Mouse (Mus musculus): ENCODE results near the gene Tspan31. TPM values are rescaled to one million over a fixed set of nuclear protein-coding genes. Genes with fewer than 3 reads are reported as not detected.
"Not testable (repeated sequence)": the region's sequence is repeated elsewhere in the genome, so short reads cannot be mapped to it uniquely, and the experiment has no call there.

The Tspan31 gene
- polyA plus RNA-seq, 1 experiment from 2014 or later, result 165 TPM

DNA sequence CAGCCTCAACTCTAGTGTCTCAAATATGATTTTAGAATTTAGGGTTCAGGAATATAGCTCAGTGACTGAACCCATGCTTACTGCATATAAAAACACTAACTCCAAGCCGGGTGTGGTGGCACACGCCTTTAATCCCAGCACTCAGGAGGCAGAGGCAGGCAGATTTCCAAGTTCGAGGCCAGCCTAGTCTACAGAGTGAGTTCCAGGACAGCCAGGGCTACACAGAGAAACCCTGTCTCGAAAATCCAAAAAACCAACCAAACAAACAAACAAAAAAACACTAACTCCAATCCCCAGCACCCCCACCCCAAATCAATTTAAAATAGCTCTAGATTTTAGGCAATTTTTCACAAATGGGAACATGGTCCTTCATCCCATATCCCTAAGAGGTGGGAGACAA lies 8.0 kb downstream of the Tspan31 start:
- not testable (repeated sequence) for H3K9ac ChIP-seq (replicated peaks); H3K27me3 ChIP-seq; H3K4me3 ChIP-seq; H3K9me3 ChIP-seq; H3K27ac ChIP-seq (replicated peaks); ATAC-seq (ENCODE audit: low FRiP score, low read depth); H3K4me2 ChIP-seq (replicated peaks)
- 88% methylated on average over 4 of the region's 4 CpGs for WGBS
- Histone ChIP-seq H3K36me3 (peaks cover 31% of the 10 kb centered on the region), H3K4me1 (peaks cover 50% of the 10 kb centered on the region)

- H3K36me3 ChIP-seq, result peaks cover 31% of the 10 kb centered on the region
- peaks cover 48% of the 10 kb centered on the region for H3K4me1 ChIP-seq
- H3K27me3 ChIP-seq, result peaks cover 5% of the 10 kb centered on the region; the same call in 1 of the 2 replicates
- no peak overlapping the region for H3K4me3 ChIP-seq
- H3K4me2 ChIP-seq (replicated peaks), result peak overlapping the region; percentile 96; the same call in 1 of the 2 replicates
- no peak overlapping the region for H3K9ac ChIP-seq (replicated peaks)
- ATAC-seq (ENCODE audit: low FRiP score, low read depth), result no peak
- 74% methylated on average over 2 of the region's 2 CpGs for WGBS
- H3K27ac ChIP-seq (replicated peaks), result peak overlapping the region; percentile 96
- H3K9me3 ChIP-seq, result no peaks in the 10 kb centered on the region
These were observed 8.6 kb downstream of the Tspan31 start for GRCm38 (mm10) chr10:127061513-127061912.

- no peaks in the 10 kb centered on the region for H3K9me3 ChIP-seq
- H3K4me1 ChIP-seq, result peaks cover 46% of the 10 kb centered on the region
- peak overlapping the region; percentile 96 for H3K27ac ChIP-seq (replicated peaks)
- peaks cover 5% of the 10 kb centered on the region; the same call in 1 of the 2 replicates for H3K27me3 ChIP-seq
- peak overlapping the region; percentile 97 for H3K4me3 ChIP-seq
- peaks cover 31% of the 10 kb centered on the region for H3K36me3 ChIP-seq
- peak overlapping the region; percentile 99 for H3K9ac ChIP-seq (replicated peaks)
- ATAC-seq (ENCODE audit: low FRiP score, low read depth), result no peak
- WGBS, result 26% methylated on average over 5 of the region's 5 CpGs
- peak overlapping the region; percentile 96 for H3K4me2 ChIP-seq (replicated peaks)
These were observed 9.0 kb downstream of the Tspan31 start for GRCm38 (mm10) chr10:127061085-127061484.

DNA sequence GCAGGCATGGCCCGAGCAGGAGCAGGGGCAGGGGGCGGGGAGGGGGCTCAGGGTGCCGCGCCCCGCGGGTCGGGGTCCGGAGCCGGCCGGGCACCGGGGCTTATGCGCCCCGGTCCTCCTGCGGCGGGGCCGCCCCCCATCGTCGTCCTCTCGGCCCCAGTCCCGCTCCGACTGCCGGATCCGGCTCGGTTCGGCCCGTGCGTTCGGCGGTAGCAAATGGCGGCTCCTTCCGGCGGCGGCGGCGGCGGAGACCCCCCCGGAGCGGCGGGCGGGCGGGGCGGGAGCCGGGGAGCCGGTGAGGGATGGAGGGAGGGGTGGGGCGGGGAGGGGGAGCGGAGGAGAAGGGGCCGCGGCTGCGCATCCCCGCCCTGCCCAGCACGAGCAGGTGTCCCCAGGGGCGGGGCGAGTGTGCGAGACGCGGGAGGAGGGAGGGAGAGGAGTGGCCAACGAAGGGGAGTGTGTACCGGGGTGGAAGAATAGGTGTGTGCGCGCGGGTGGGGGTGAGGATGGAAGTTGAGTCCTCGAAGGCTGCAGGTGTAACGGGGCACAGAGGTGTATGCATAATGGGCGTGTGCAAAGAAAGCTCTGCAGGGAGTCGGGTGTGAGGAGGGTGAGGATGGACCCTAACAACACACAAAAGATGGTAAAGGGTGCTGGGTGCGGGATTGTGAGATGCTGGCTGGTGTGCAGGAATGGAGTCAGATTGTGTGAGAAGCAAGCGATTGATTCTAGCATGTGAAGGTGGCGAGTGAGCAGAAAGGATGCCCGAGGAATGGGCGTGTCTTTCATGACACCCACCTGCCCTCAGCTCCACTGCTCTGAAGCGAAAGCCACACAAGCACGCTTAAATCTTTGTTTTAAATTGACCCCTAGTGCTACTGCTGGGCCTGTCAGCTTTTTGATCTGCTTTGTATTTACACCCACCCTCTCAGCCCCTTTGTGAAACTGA lies 9.8 kb downstream of the Tspan31 start, which contains the start of gene March9:
TSS of gene March9 (minus strand) at position 217 of the 949 bp plus-strand sequence.
- H3K9me3 ChIP-seq, result no peaks in the 10 kb centered on the region
- H3K4me3 ChIP-seq, result peak within 1 kb of the TSS; percentile 97
- H3K27me3 ChIP-seq, result peaks cover 5% of the 10 kb centered on the region; the same call in 1 of the 2 replicates
- H3K9ac ChIP-seq (replicated peaks), result peak within 1 kb of the TSS; percentile 99
- peak within 1 kb of the TSS; percentile 96 for H3K27ac ChIP-seq (replicated peaks)
- peak within 1 kb of the TSS; percentile 96 for H3K4me2 ChIP-seq (replicated peaks)
- peak; percentile 28 for ATAC-seq (ENCODE audit: low FRiP score, low read depth)
- H3K36me3 ChIP-seq, result peaks cover 31% of the 10 kb centered on the region
- H3K4me1 ChIP-seq, result peaks cover 46% of the 10 kb centered on the region
- WGBS, result under 1% methylated on average over 44 of the region's 72 CpGs

DNA sequence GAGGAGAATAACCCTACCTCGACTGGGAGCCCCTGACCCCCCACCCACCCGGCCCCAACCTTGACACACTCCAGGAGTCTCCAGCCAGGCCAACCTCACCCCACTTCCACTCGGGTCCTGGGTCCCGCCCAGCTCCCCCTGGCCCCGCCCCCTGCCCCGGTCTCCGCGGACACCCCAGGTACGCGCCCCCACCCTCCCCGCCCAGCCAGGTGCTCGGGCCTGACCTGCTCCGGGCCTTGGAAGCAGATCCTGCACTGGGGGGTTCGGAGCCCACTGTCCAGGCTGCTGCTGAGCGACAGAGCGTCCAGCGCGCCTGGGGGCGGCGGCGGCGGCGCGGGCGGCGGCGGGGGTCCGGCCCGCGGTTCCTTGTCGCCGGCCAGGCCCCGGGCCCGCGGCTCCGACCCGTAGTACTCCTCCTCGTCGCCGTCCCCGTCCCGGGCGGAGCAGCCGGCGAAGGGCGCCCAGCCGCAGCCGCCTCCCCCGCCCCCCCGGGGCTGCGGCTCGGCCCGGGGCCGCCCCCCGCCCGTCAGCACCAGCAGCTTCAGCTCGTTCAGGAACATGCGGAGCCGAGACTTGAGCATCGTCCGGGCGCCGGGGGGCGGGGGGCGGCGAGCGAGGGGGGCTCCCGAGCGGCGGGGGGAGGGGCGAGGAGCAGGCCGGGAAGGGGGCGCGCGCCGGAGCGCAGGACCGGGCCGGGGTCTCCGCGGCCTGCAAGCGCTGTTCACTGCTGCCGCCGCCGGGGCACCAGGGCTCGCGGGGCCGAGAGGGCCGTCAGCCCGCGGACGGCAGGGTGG lies 10.7 kb downstream of the Tspan31 start:
- peak overlapping the region; percentile 99 for H3K9ac ChIP-seq (replicated peaks)
- WGBS, result under 1% methylated on average over 56 of the region's 92 CpGs
- H3K27ac ChIP-seq (replicated peaks), result peak overlapping the region; percentile 96
- H3K36me3 ChIP-seq, result peaks cover 33% of the 10 kb centered on the region
- peaks cover 39% of the 10 kb centered on the region for H3K4me1 ChIP-seq
- H3K4me2 ChIP-seq (replicated peaks), result peak overlapping the region; percentile 96
- H3K9me3 ChIP-seq, result no peaks in the 10 kb centered on the region
- H3K4me3 ChIP-seq, result peak overlapping the region; percentile 97
- peaks cover 5% of the 10 kb centered on the region; the same call in 1 of the 2 replicates for H3K27me3 ChIP-seq
- ATAC-seq (ENCODE audit: low FRiP score, low read depth), result peak; percentile 5; the same call in 1 of the 2 replicates

DNA sequence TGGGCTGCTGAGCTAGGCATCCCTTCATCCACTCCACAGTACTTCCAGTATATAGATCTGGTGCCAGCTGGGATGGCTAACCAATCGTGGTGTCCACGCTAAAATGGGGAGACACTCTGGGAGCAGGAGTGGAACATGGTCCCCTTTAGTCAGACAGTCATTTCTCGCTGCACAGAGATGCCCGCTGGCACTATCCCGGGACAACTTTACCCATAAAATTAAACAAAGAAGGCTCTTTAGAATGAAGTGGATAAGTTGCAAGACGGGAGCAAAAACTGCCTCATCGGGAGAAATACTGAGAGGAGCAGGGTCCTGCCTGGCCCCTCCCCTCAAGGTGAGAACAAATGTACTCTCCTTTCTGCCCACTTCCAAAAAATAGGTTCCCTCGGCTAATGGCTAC lies 11.4 kb downstream of the Tspan31 start:
- H3K4me3 ChIP-seq, result peak overlapping the region; percentile 97
- H3K27me3 ChIP-seq, result peaks cover 5% of the 10 kb centered on the region; the same call in 1 of the 2 replicates
- WGBS, result 10% methylated on average over 8 of the region's 8 CpGs
- ATAC-seq (ENCODE audit: low FRiP score, low read depth), result no peak
- H3K36me3 ChIP-seq, result peaks cover 40% of the 10 kb centered on the region
- H3K4me2 ChIP-seq (replicated peaks), result peak overlapping the region; percentile 96
- 0 out of 2 replicates have a peak overlapping the region, but pooled peaks have one; percentile 96 for H3K27ac ChIP-seq (replicated peaks)
- H3K4me1 ChIP-seq, result peaks cover 39% of the 10 kb centered on the region
- no peaks in the 10 kb centered on the region for H3K9me3 ChIP-seq
- peak overlapping the region; percentile 99 for H3K9ac ChIP-seq (replicated peaks)

- H3K36me3 ChIP-seq, result peaks cover 44% of the 10 kb centered on the region
- peak overlapping the region; percentile 99 for H3K9ac ChIP-seq (replicated peaks)
- WGBS, result under 1% methylated on average over 9 of the region's 9 CpGs
- ATAC-seq (ENCODE audit: low FRiP score, low read depth), result peak; percentile 13; the same call in 1 of the 2 replicates
- H3K4me2 ChIP-seq (replicated peaks), result peak overlapping the region; percentile 96
- peaks cover 5% of the 10 kb centered on the region; the same call in 1 of the 2 replicates for H3K27me3 ChIP-seq
- H3K4me3 ChIP-seq, result peak overlapping the region; percentile 97
- no peak overlapping the region for H3K27ac ChIP-seq (replicated peaks)
- H3K9me3 ChIP-seq, result no peaks in the 10 kb centered on the region
- H3K4me1 ChIP-seq, result peaks cover 39% of the 10 kb centered on the region
These were observed 11.9 kb downstream of the Tspan31 start for GRCm38 (mm10) chr10:127058161-127058560.

GRCm38 (mm10) chr10:127056490-127056889 lies 13.6 kb downstream of the Tspan31 start:
- H3K27me3 ChIP-seq, result peaks cover 14% of the 10 kb centered on the region
- 92% methylated on average over 20 of the region's 20 CpGs for WGBS
- no peaks in the 10 kb centered on the region for H3K9me3 ChIP-seq
- peaks cover 31% of the 10 kb centered on the region for H3K4me1 ChIP-seq
- no peak overlapping the region for H3K27ac ChIP-seq (replicated peaks)
- peaks cover 44% of the 10 kb centered on the region for H3K36me3 ChIP-seq
- no peak overlapping the region for H3K4me3 ChIP-seq
- H3K9ac ChIP-seq (replicated peaks), result no peak overlapping the region
- H3K4me2 ChIP-seq (replicated peaks), result no peak overlapping the region
- no peak for ATAC-seq (ENCODE audit: low FRiP score, low read depth)

- Histone ChIP-seq H3K27me3 (peaks cover 23% of the 10 kb centered on the region), H3K4me3 (no peak overlapping the region), H3K9ac (replicated peaks) (no peak overlapping the region), H3K27ac (replicated peaks) (no peak overlapping the region), H3K9me3 (no peaks in the 10 kb centered on the region), H3K4me2 (replicated peaks) (no peak overlapping the region), H3K4me1 (peaks cover 20% of the 10 kb centered on the region), H3K36me3 (peaks cover 44% of the 10 kb centered on the region)
- 91% methylated on average over 8 of the region's 8 CpGs for WGBS
- no peak for ATAC-seq (ENCODE audit: low FRiP score, low read depth)
These were observed 14.7 kb downstream of the Tspan31 start for GRCm38 (mm10) chr10:127055406-127055805.

DNA sequence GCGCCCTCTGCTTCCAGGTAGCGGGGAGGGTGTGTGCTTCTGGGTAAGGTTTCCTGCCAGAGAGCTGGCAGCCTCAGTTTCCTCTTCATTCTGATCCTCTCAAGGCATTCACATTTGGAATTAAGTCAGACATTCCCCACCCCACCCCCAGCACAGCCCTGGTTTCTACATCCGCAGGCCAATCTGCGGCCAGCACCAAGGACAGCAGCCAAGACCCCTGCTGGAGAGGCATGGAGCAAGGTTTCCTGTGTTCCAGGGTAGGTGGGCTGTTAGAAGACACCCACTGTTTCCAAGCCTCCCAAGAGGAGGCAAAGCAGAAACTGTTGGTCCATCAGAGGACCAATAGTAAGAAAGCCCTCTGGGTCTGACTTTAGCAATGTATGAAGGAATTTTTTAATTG lies 15.4 kb downstream of the Tspan31 start:
- 73% methylated on average over 4 of the region's 4 CpGs for WGBS
- no peaks in the 10 kb centered on the region for H3K9me3 ChIP-seq
- H3K27ac ChIP-seq (replicated peaks), result no peak overlapping the region
- H3K36me3 ChIP-seq, result peaks cover 44% of the 10 kb centered on the region
- peaks cover 30% of the 10 kb centered on the region for H3K27me3 ChIP-seq
- ATAC-seq (ENCODE audit: low FRiP score, low read depth), result no peak
- no peak overlapping the region for H3K4me3 ChIP-seq
- H3K9ac ChIP-seq (replicated peaks), result no peak overlapping the region
- peaks cover 18% of the 10 kb centered on the region for H3K4me1 ChIP-seq
- H3K4me2 ChIP-seq (replicated peaks), result no peak overlapping the region

GRCm38 (mm10) chr10:127050119-127050474 lies 20.0 kb downstream of the Tspan31 start:
- 21% methylated on average over 10 of the region's 10 CpGs for WGBS
- peaks cover 24% of the 10 kb centered on the region for H3K36me3 ChIP-seq
- H3K9ac ChIP-seq (replicated peaks), result no peak overlapping the region
- no peak overlapping the region for H3K27ac ChIP-seq (replicated peaks)
- H3K27me3 ChIP-seq, result peaks cover 58% of the 10 kb centered on the region
- ATAC-seq (ENCODE audit: low FRiP score, low read depth), result no peak
- H3K4me2 ChIP-seq (replicated peaks), result no peak overlapping the region
- peaks cover 3% of the 10 kb centered on the region; the same call in 1 of the 2 replicates for H3K4me1 ChIP-seq
- no peak overlapping the region for H3K4me3 ChIP-seq
- H3K9me3 ChIP-seq, result no peaks in the 10 kb centered on the region

Data from midbrain, embryonic 12.5 days (tissue).